Mouse (Mus musculus) heart, embryonic 10.5 days (tissue): ENCODE measurements at regions not wholly inside any gene's neighbourhood (a gene's known extent, or its start where the extent isn't known, plus 50 kb on each side); places are given as distances from the start of the nearest gene placed in this dataset.
A peak's percentile ranks its signal among the peaks of the same experiment; 100 is the strongest.

Source experiments
- DNase-seq: peaks from one replicate; pipeline ENCODE4 v3.0.0-alpha.2; 2017; ENCODE audit warnings: low spot score
- H3K27ac ChIP-seq: fragments of 300-500 bp; sonication (generic); 2 replicates; pipeline ENCODE4 v1.5.1; 2016; ENCODE audit warnings: mild to moderate bottlenecking
- H3K27me3 ChIP-seq: fragments of 300-500 bp; sonication (generic); 2 replicates; pipeline ENCODE4 v1.6.1; 2016; ENCODE audit warnings: mild to moderate bottlenecking; ENCODE audit not compliant: poor library complexity, insufficient read depth, severe bottlenecking
- H3K36me3 ChIP-seq: fragments of 300-500 bp; sonication (generic); 2 replicates; pipeline ENCODE4 v1.6.1; 2016; ENCODE audit warnings: mild to moderate bottlenecking, moderate library complexity
- H3K4me1 ChIP-seq: fragments of 300-500 bp; sonication (generic); 2 replicates; pipeline ENCODE4 v1.6.1; 2016; ENCODE audit warnings: mild to moderate bottlenecking
- H3K4me3 ChIP-seq: fragments of 300-500 bp; sonication (generic); 2 replicates; pipeline ENCODE4 v1.5.1; 2016; ENCODE audit warnings: mild to moderate bottlenecking, moderate library complexity
- H3K9me3 ChIP-seq: fragments of 300-500 bp; sonication (generic); 2 replicates; pipeline ENCODE4 v1.6.1; 2016; ENCODE audit warnings: mild to moderate bottlenecking, moderate library complexity
- WGBS: fragments of 180-500 bp; shearing (Covaris S2); methylation state at CpG from one replicate; pipeline ENCODE4 v1.1.7; 2016; 5-methylcytosine and 5-hydroxymethylcytosine counted together

- WGBS: 60% methylated on average over 2 of the region's 2 CpGs
- no peaks in the 10 kb centered on the region for H3K36me3 ChIP-seq
- no peak overlapping the region for H3K4me3 ChIP-seq
- no peaks in the 10 kb centered on the region for H3K4me1 ChIP-seq
- DNase-seq: peak; percentile 2
- H3K27ac ChIP-seq: no peak overlapping the region
- no peaks in the 10 kb centered on the region for H3K27me3 ChIP-seq
- H3K9me3 ChIP-seq: no peaks in the 10 kb centered on the region
These were observed 389.4 kb upstream of the Xylt1 start for GRCm38 (mm10) chr7:116991351-116991750.

GRCm38 (mm10) chr7:116992166-116992565 lies 388.6 kb upstream of the Xylt1 start:
- peak; percentile 22 for DNase-seq
- Histone ChIP-seq H3K27me3 (no peaks in the 10 kb centered on the region), H3K36me3 (no peaks in the 10 kb centered on the region)

GRCm38 (mm10) chr7:116995770-116996169 lies 385.0 kb upstream of the Xylt1 start:
- peak; percentile 25 for DNase-seq
- Histone ChIP-seq H3K9me3 (no peaks in the 10 kb centered on the region), H3K4me1 (no peaks in the 10 kb centered on the region), H3K4me3 (no peak overlapping the region), H3K27me3 (no peaks in the 10 kb centered on the region), H3K27ac (no peak overlapping the region), H3K36me3 (no peaks in the 10 kb centered on the region)
- WGBS: 89% methylated on average over 3 of the region's 3 CpGs

More at GRCm38 (mm10) chr7:116992166-116992565, 388.6 kb upstream of the Xylt1 start:
- no peak overlapping the region for H3K4me3 ChIP-seq
- H3K27ac ChIP-seq: no peak overlapping the region
- H3K4me1 ChIP-seq: no peaks in the 10 kb centered on the region
- no peaks in the 10 kb centered on the region for H3K9me3 ChIP-seq

- no peaks in the 10 kb centered on the region for H3K4me1 ChIP-seq
- H3K9me3 ChIP-seq: no peaks in the 10 kb centered on the region
- H3K27ac ChIP-seq: no peak overlapping the region
- no peaks in the 10 kb centered on the region for H3K36me3 ChIP-seq
- peak; percentile 52 for DNase-seq
- no peak overlapping the region for H3K4me3 ChIP-seq
- no peaks in the 10 kb centered on the region for H3K27me3 ChIP-seq
These were observed 377.6 kb upstream of the Xylt1 start for GRCm38 (mm10) chr7:117003167-117003566.

- no peaks in the 10 kb centered on the region for H3K27me3 ChIP-seq
- H3K4me3 ChIP-seq: no peak overlapping the region
- no peaks in the 10 kb centered on the region for H3K36me3 ChIP-seq
- no peak overlapping the region for H3K27ac ChIP-seq
- 73% methylated on average over 1 of the region's 1 CpGs for WGBS
- DNase-seq: peak; percentile 43
- H3K9me3 ChIP-seq: no peaks in the 10 kb centered on the region
- no peaks in the 10 kb centered on the region for H3K4me1 ChIP-seq
These were observed 362.4 kb upstream of the Xylt1 start for GRCm38 (mm10) chr7:117018349-117018748.

GRCm38 (mm10) chr7:117021716-117022115 lies 359.1 kb upstream of the Xylt1 start:
- H3K9me3 ChIP-seq: no peaks in the 10 kb centered on the region
- no peaks in the 10 kb centered on the region for H3K36me3 ChIP-seq
- no peak overlapping the region for H3K27ac ChIP-seq
- WGBS: 63% methylated on average over 4 of the region's 4 CpGs
- no peaks in the 10 kb centered on the region for H3K27me3 ChIP-seq
- no peaks in the 10 kb centered on the region for H3K4me1 ChIP-seq
- no peak overlapping the region for H3K4me3 ChIP-seq
- no peak for DNase-seq

GRCm38 (mm10) chr7:117044926-117045325 lies 335.9 kb upstream of the Xylt1 start:
- Histone ChIP-seq H3K36me3 (no peaks in the 10 kb centered on the region), H3K9me3 (no peaks in the 10 kb centered on the region), H3K27ac (no peak overlapping the region), H3K4me3 (no peak overlapping the region), H3K27me3 (no peaks in the 10 kb centered on the region), H3K4me1 (no peaks in the 10 kb centered on the region)
- WGBS: 76% methylated on average over 9 of the region's 9 CpGs
- no peak for DNase-seq

GRCm38 (mm10) chr7:117049249-117049648 lies 331.5 kb upstream of the Xylt1 start:
- Histone ChIP-seq H3K4me3 (no peak overlapping the region), H3K27ac (no peak overlapping the region)
- DNase-seq: no peak

GRCm38 (mm10) chr7:117065771-117066170 lies 315.0 kb upstream of the Xylt1 start:
- WGBS: 48% methylated on average over 2 of the region's 2 CpGs
- no peaks in the 10 kb centered on the region for H3K27me3 ChIP-seq
- H3K27ac ChIP-seq: no peak overlapping the region
- H3K4me1 ChIP-seq: no peaks in the 10 kb centered on the region
- DNase-seq: no peak
- no peak overlapping the region for H3K4me3 ChIP-seq
- H3K36me3 ChIP-seq: no peaks in the 10 kb centered on the region
- no peaks in the 10 kb centered on the region for H3K9me3 ChIP-seq

More at GRCm38 (mm10) chr7:117049249-117049648, 331.5 kb upstream of the Xylt1 start:
- Histone ChIP-seq H3K27me3 (no peaks in the 10 kb centered on the region), H3K36me3 (no peaks in the 10 kb centered on the region), H3K4me1 (no peaks in the 10 kb centered on the region), H3K9me3 (no peaks in the 10 kb centered on the region)

GRCm38 (mm10) chr7:117090911-117091550 lies 289.7 kb upstream of the Xylt1 start:
- no peaks in the 10 kb centered on the region for H3K27me3 ChIP-seq
- H3K4me1 ChIP-seq: no peaks in the 10 kb centered on the region
- DNase-seq: peak; percentile 73
- no peaks in the 10 kb centered on the region for H3K36me3 ChIP-seq
- no peak overlapping the region for H3K27ac ChIP-seq
- H3K4me3 ChIP-seq: no peak overlapping the region
- 48% methylated on average over 6 of the region's 6 CpGs for WGBS
- H3K9me3 ChIP-seq: no peaks in the 10 kb centered on the region

- H3K4me1 ChIP-seq: no peaks in the 10 kb centered on the region
- H3K27me3 ChIP-seq: no peaks in the 10 kb centered on the region
- H3K4me3 ChIP-seq: no peak overlapping the region
- WGBS: 70% methylated on average over 4 of the region's 4 CpGs
- H3K36me3 ChIP-seq: no peaks in the 10 kb centered on the region
- H3K27ac ChIP-seq: no peak overlapping the region
- peak; percentile 52 for DNase-seq
- H3K9me3 ChIP-seq: no peaks in the 10 kb centered on the region
These were observed 287.9 kb upstream of the Xylt1 start for GRCm38 (mm10) chr7:117092860-117093259.

GRCm38 (mm10) chr7:117097618-117098017 lies 283.2 kb upstream of the Xylt1 start:
- peak; percentile 36 for DNase-seq
- no peaks in the 10 kb centered on the region for H3K36me3 ChIP-seq
- 83% methylated on average over 3 of the region's 3 CpGs for WGBS
- no peak overlapping the region for H3K4me3 ChIP-seq
- H3K27me3 ChIP-seq: no peaks in the 10 kb centered on the region
- H3K27ac ChIP-seq: no peak overlapping the region
- H3K9me3 ChIP-seq: no peaks in the 10 kb centered on the region
- no peaks in the 10 kb centered on the region for H3K4me1 ChIP-seq

GRCm38 (mm10) chr7:117099041-117099440 lies 281.7 kb upstream of the Xylt1 start:
- H3K36me3 ChIP-seq: no peaks in the 10 kb centered on the region
- no peak for DNase-seq
- no peaks in the 10 kb centered on the region for H3K27me3 ChIP-seq
- H3K4me3 ChIP-seq: no peak overlapping the region
- no peak overlapping the region for H3K27ac ChIP-seq
- no peaks in the 10 kb centered on the region for H3K4me1 ChIP-seq
- no peaks in the 10 kb centered on the region for H3K9me3 ChIP-seq
- WGBS: 72% methylated on average over 6 of the region's 6 CpGs

GRCm38 (mm10) chr7:117103035-117103434 lies 277.7 kb upstream of the Xylt1 start:
- 47% methylated on average over 5 of the region's 5 CpGs for WGBS
- Histone ChIP-seq H3K4me1 (no peaks in the 10 kb centered on the region), H3K27ac (no peak overlapping the region), H3K9me3 (no peaks in the 10 kb centered on the region), H3K36me3 (no peaks in the 10 kb centered on the region), H3K4me3 (no peak overlapping the region), H3K27me3 (no peaks in the 10 kb centered on the region)
- no peak for DNase-seq
